Mouse (Mus musculus) midbrain, embryonic 12.5 days (tissue): ENCODE results near the gene Trim69. TPM values are rescaled to one million over a fixed set of nuclear protein-coding genes. Genes with fewer than 3 reads are reported as not detected.
A peak's percentile ranks its signal among the peaks of the same experiment; 100 is the strongest.
"Not testable (repeated sequence)": the region's sequence is repeated elsewhere in the genome, so short reads cannot be mapped to it uniquely, and the experiment has no call there.

Experiments
- ATAC-seq: fragments of 200-750 bp; cut with Nextera tagmentation; 2 replicates; pipeline ENCODE4 v1.8.0; 2017; ENCODE audit warnings: low read depth, moderate TSS enrichment, moderate library complexity; ENCODE audit not compliant: low FRiP score
- H3K27ac ChIP-seq: fragments of 300-500 bp; sonication (generic); replicated peaks from 2 replicates; pipeline ENCODE4 v1.5.1; 2016; ENCODE audit warnings: mild to moderate bottlenecking
- H3K27me3 ChIP-seq: fragments of 300-500 bp; sonication (generic); 2 replicates; pipeline ENCODE4 v1.6.1; 2016; ENCODE audit warnings: mild to moderate bottlenecking
- H3K36me3 ChIP-seq: fragments of 300-500 bp; sonication (generic); 2 replicates; pipeline ENCODE4 v1.6.1; 2016
- H3K4me1 ChIP-seq: fragments of 300-500 bp; sonication (generic); 2 replicates; pipeline ENCODE4 v1.6.1; 2016
- H3K4me2 ChIP-seq: fragments of 300-500 bp; sonication (generic); replicated peaks from 2 replicates; pipeline ENCODE4 v1.6.1; 2016; ENCODE audit warnings: mild to moderate bottlenecking, moderate library complexity
- H3K4me3 ChIP-seq: fragments of 300-500 bp; sonication (generic); 2 replicates; pipeline ENCODE4 v1.5.1; 2016; ENCODE audit warnings: mild to moderate bottlenecking
- H3K9ac ChIP-seq: fragments of 300-500 bp; sonication (generic); replicated peaks from 2 replicates; pipeline ENCODE4 v1.6.1; 2016; ENCODE audit warnings: mild to moderate bottlenecking, moderate library complexity
- H3K9me3 ChIP-seq: fragments of 300-500 bp; sonication (generic); 2 replicates; pipeline ENCODE4 v1.6.1; 2016; ENCODE audit warnings: mild to moderate bottlenecking
- WGBS: fragments of 180-500 bp; shearing (Covaris S2); methylation state at CpG from one replicate; pipeline ENCODE4 v1.1.7; 2016; 5-methylcytosine and 5-hydroxymethylcytosine counted together
- polyA plus RNA-seq: library from polyadenylated mRNA; unstranded; fragments of >200 nt; fragmentation: Nextera tagmentation; extraction: Ambion mirVana; gene quantifications from 2 replicates; pipeline ENCODE4 v1.2.1, GENCODE M21; 2016

The Trim69 gene
- polyA plus RNA-seq, 1 experiment from 2014 or later = not detected

DNA sequence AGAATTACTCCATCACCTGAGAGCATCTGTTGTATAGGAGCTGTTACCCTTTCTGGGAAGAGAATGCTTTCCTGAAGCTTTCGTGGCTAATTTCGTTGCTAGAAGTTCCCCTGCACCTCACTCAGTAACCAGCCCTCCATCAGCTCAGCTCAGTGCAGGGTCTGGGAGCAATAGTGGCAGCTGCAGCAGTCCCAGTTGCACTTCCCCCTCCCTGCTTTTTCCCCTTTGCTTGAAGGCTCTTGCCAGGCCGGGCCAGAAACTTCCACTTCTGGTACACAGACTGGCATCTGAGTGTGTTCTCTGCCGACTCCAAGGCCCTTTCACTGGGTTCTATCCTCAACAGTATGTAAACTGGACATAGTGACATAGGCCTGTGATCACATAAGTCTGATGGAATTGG is 24.6 kb downstream of the Trim69 start:
- Histone ChIP-seq H3K4me2 (no peak overlapping the region), H3K36me3 (no peaks in the 10 kb centered on the region), H3K27me3 (no peaks in the 10 kb centered on the region), H3K4me3 (no peak overlapping the region), H3K9me3 (no peaks in the 10 kb centered on the region), H3K4me1 (no peaks in the 10 kb centered on the region), H3K9ac (no peak overlapping the region), H3K27ac (no peak overlapping the region)
- no peak for ATAC-seq
- WGBS = 83% methylated on average over 4 of the region's 4 CpGs

DNA sequence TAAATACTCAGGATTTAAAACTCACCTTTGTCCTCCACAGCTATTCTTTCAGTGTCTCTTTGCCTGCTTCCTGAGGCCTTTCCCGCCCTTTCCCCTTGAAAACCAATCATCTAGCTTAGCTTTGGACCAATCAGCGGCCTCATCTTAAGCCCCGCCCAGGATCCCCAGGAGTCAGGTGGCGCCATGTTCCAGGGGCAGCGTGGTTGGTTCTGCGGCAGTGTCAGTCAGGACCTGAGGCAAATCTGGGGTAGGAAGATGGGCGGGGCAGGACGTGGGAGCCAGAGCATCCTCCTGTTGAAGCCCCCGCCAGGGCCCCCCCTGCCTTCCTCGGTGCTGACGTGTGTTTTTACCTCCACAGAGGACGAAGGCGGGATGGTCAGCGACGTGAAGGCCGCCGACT is 25.6 kb downstream of the Trim69 start, which contains the start of the genes Patl2 and Terb2:
Patl2 (minus strand) TSS at position 84 of the 400 bp plus-strand sequence.
Terb2 (plus strand) TSS at position 167 of the 400 bp plus-strand sequence.
- no peaks in the 10 kb centered on the region for H3K4me1 ChIP-seq
- H3K27ac ChIP-seq = no peak within 1 kb of the TSS
- H3K9ac ChIP-seq = no peak within 1 kb of the TSS
- H3K36me3 ChIP-seq = no peaks in the 10 kb centered on the region
- no peak within 1 kb of the TSS for H3K4me3 ChIP-seq
- H3K27me3 ChIP-seq = no peaks in the 10 kb centered on the region
- no peak within 1 kb of the TSS for H3K4me2 ChIP-seq
- no peaks in the 10 kb centered on the region for H3K9me3 ChIP-seq
- ATAC-seq = no peak
- 84% methylated on average over 17 of the region's 17 CpGs for WGBS

DNA sequence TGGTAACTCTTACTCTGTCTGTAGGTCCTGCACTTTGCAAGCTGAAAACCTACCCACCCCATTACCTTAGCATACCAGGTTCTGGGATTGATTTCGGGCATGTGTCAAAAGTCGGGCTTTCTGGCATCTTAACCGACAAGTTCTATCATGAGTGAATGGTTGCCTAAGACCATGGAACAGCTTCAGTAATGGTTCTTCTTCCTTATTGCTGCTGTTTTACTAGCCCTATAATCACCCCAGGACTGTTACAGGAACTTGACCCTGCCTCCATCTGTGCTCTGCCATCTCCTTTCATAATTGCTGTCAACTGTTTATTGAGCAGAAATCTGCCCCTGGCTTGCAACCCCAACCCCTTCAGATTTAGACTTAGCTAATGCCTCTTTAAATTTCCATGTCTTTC is 26.3 kb downstream of the Trim69 start:
- Histone ChIP-seq H3K27ac (no peak overlapping the region), H3K4me1 (no peaks in the 10 kb centered on the region), H3K27me3 (no peaks in the 10 kb centered on the region), H3K4me3 (no peak overlapping the region), H3K9ac (no peak overlapping the region), H3K4me2 (no peak overlapping the region), H3K9me3 (no peaks in the 10 kb centered on the region), H3K36me3 (no peaks in the 10 kb centered on the region)
- WGBS = 99% methylated on average over 3 of the region's 3 CpGs
- ATAC-seq = no peak

DNA sequence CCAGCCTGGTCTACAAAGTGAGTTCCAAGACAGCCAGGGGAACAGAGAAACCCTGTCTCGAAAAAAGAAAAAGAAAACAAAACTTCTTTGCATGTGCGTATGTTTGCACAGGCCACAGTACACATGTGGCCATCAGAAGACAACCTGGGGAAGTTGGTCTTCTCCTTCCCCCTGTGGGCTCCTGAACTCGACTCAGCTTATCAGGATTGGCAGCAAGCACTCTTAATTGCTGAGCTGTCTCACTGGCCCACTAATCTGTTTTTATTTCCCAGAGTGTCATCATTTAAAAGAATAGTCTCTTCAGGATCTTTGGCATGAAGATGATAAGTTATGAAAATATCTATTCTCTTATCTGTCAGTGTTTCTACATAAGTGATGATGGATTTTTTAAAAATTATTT is 31.3 kb downstream of the Trim69 start:
- Histone ChIP-seq H3K9ac (no peak overlapping the region), H3K4me3 (no peak overlapping the region), H3K27ac (no peak overlapping the region), H3K27me3 (no peaks in the 10 kb centered on the region), H3K36me3 (no peaks in the 10 kb centered on the region), H3K9me3 (no peaks in the 10 kb centered on the region), H3K4me1 (no peaks in the 10 kb centered on the region), H3K4me2 (no peak overlapping the region)
- 81% methylated on average over 3 of the region's 3 CpGs for WGBS
- ATAC-seq = no peak

DNA sequence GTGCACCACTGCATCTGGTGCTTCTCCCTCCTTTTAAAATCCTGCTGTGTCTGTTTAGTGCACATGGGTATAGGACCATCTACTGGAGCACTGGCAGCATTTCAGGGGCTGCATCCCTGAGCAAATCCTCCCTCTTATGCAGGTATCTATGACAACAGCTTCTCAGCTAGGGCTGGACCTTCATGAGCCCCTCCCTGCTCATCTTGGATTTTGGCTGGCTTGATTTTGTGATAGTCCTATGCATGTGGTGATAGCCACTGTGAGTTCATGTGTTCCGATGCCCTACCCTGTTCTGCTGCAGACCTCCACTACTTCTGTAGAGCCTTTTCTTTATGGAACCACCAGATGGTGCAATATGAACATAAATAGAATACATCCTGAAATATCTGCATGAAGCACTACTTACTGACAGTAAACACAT is 34.0 kb downstream of the Trim69 start:
- Histone ChIP-seq H3K36me3 (no peaks in the 10 kb centered on the region), H3K27ac (no peak overlapping the region), H3K4me3 (no peak overlapping the region), H3K9me3 (no peaks in the 10 kb centered on the region), H3K4me1 (no peaks in the 10 kb centered on the region), H3K27me3 (no peaks in the 10 kb centered on the region), H3K9ac (no peak overlapping the region), H3K4me2 (no peak overlapping the region)
- 61% methylated on average over 1 of the region's 1 CpGs for WGBS
- ATAC-seq = 0 out of 2 replicates have a peak, but pooled peaks have one; percentile 47

DNA sequence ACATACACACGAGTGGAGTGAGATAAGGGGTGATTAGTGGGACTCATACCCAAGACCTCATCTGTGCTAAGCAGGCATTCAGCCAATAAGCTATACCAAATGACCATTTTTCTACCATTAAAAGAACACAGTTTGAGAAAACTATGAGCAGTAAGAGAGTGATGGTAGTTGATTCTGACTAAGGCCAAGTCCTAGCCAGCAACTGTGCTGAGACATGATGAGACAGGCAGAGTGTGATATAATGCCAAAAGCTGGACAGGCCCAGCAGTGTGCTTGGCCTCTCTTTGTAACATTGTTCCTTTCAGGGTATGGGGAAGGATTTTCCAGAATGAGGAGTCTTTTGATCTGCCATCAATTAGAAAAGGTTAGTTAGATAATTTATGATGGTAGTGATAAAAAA is 41.0 kb downstream of the Trim69 start:
- Histone ChIP-seq H3K27me3 (no peaks in the 10 kb centered on the region), H3K36me3 (no peaks in the 10 kb centered on the region), H3K4me2 (no peak overlapping the region), H3K9ac (no peak overlapping the region), H3K4me3 (no peak overlapping the region), H3K9me3 (no peaks in the 10 kb centered on the region), H3K4me1 (no peaks in the 10 kb centered on the region), H3K27ac (no peak overlapping the region)
- 88% methylated on average over 1 of the region's 1 CpGs for WGBS
- ATAC-seq = no peak

DNA sequence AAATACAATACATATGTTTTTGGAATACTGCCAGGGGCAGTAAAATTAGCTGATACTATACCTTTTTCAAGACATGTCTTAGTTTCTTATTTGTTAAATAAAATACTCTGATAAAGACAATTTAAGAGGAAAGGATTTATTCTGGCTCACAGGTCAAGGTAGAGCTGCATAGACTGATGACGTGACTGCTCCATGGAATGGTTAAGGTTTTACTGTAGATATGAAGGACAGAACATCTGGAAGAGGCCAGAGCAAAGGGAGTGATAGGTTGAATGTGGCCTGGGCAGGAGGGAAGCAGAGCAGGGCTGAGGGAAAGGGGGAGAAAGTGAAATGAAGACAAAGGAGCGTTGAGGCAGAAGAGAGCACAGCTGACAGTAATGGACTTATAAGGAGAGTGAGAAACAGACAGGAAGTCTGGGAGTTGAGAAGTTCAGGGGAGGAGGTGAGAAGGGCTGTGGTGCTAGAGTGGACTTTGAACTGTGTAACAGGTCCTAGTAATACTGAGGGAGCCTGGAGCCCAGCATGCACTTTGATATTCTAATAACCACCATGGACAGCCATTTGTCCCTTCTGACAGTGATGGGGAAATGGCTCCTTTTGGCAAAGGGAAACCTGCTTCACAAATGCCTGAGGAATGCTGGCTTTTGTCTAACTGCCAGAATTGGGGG is 46.1 kb downstream of the Trim69 start:
- H3K9ac ChIP-seq = no peak overlapping the region
- no peaks in the 10 kb centered on the region for H3K36me3 ChIP-seq
- no peak for ATAC-seq
- H3K4me2 ChIP-seq = no peak overlapping the region
- H3K27me3 ChIP-seq = no peaks in the 10 kb centered on the region
- peaks cover 5% of the 10 kb centered on the region; the same call in 1 of the 2 replicates for H3K4me1 ChIP-seq
- H3K27ac ChIP-seq = no peak overlapping the region
- WGBS = 84% methylated on average over 2 of the region's 2 CpGs
- no peak overlapping the region for H3K4me3 ChIP-seq
- no peaks in the 10 kb centered on the region for H3K9me3 ChIP-seq

DNA sequence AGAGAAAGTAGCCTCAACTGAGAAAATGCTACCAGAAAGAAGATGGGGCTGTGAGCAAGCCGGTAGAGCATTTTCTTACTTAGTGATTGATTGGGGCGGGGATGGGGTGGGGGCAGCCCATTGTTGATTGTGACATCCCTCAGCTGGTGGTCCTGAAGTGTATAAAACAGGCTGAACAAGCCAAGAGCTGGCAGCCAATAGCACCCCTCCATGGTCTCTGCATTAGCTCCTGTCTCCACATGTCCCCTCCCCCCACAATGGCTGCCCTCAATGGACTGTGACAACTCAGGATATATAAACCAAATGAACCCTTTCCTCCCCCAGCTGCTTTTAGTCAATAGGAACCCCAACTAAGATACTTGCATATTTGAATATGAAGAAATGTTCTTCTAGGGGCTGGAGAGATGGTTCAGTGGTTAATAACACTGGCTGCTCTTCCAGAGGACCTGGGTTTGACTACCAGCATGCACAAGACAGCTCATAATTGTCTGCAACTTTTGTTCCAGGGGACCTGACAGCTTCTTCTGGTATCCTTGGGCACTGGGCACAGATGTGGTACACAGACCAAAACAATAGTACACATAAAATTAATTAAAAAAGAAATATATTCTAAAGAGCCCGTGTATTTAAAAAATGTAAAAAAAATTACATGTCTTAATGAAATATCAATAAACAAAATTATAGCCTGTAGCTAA is 50.2 kb downstream of the Trim69 start:
- Histone ChIP-seq H3K4me1 (peaks cover 5% of the 10 kb centered on the region; the same call in 1 of the 2 replicates), H3K27me3 (no peaks in the 10 kb centered on the region), H3K4me2 (no peak overlapping the region), H3K27ac (no peak overlapping the region), H3K9me3 (no peaks in the 10 kb centered on the region), H3K4me3 (no peak overlapping the region), H3K9ac (no peak overlapping the region), H3K36me3 (no peaks in the 10 kb centered on the region)
- peak; percentile 62; the same call in 1 of the 2 replicates for ATAC-seq
- 50% methylated on average over 3 of the region's 3 CpGs for WGBS

DNA sequence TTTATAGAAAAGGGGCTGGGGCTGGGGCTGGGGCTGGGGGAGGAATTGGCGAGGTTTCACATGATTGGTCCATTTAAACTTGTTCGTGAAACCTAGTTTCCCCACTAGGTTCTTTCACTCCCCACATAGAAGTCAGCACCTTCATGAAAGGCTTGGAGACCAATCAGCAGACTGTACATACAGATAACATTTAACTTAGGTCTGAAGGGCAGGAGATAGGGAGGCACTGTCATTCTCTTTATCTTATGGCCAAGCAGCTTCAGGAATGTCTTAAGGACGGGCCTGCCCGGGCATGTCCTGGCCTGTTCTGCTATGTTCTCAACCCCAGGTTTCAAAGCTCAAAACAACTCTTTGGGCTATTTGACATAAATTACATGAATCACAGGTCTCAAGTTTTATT is 56.6 kb downstream of the Trim69 start:
- H3K4me1 ChIP-seq, H3K9me3 ChIP-seq, H3K4me2 ChIP-seq, H3K36me3 ChIP-seq, H3K4me3 ChIP-seq, H3K9ac ChIP-seq, H3K27me3 ChIP-seq, H3K27ac ChIP-seq, ATAC-seq: not testable (repeated sequence)
- 98% methylated on average over 4 of the region's 4 CpGs for WGBS

DNA sequence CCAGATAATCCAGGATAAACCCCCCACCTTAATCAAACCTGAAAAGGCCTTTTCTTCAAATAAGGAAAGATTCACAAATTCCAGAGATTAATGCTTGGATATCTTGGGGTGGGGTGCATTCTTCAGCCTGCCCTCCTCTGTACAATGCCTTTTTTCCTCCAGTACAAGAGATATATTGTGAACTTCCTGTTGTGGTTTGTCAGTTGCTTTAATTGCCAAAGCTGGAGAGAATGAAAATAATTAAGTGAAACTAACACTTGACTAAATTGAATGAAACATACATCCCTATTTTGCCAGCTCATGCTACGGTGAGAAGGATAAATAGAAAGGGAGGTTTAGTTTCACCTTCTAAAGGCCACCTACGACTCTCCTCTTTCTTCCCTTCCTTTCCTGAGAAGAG is 57.7 kb downstream of the Trim69 start:
- no peaks in the 10 kb centered on the region for H3K36me3 ChIP-seq
- H3K9ac ChIP-seq = no peak overlapping the region
- H3K4me1 ChIP-seq = no peaks in the 10 kb centered on the region
- no peak for ATAC-seq
- WGBS = 87% methylated on average over 2 of the region's 2 CpGs
- H3K27me3 ChIP-seq = no peaks in the 10 kb centered on the region
- no peaks in the 10 kb centered on the region for H3K9me3 ChIP-seq
- no peak overlapping the region for H3K4me3 ChIP-seq
- H3K4me2 ChIP-seq = no peak overlapping the region
- no peak overlapping the region for H3K27ac ChIP-seq

DNA sequence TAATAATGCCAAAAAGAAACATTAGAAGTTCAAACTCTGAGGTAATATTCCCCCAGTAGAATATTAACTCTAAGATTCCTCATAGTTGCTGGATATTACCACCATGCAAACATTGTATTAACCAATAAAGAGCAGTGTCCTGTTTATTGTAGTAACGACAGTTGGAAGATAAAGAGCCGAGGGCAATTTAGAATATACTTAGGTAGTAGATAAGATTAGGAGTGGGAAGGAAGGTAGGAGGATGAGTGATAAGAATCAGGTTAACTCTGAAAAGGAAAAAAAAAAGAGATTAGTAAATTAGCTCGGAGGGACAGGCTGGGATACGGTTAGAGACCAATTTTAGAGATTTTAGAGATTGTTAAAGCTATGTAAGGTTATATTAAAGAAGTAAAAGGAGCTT is 60.9 kb downstream of the Trim69 start:
- Histone ChIP-seq H3K4me1 (no peaks in the 10 kb centered on the region), H3K36me3 (no peaks in the 10 kb centered on the region), H3K27ac (no peak overlapping the region), H3K4me2 (no peak overlapping the region), H3K27me3 (no peaks in the 10 kb centered on the region), H3K9ac (no peak overlapping the region), H3K4me3 (no peak overlapping the region), H3K9me3 (no peaks in the 10 kb centered on the region)
- 89% methylated on average over 4 of the region's 4 CpGs for WGBS
- ATAC-seq = no peak

DNA sequence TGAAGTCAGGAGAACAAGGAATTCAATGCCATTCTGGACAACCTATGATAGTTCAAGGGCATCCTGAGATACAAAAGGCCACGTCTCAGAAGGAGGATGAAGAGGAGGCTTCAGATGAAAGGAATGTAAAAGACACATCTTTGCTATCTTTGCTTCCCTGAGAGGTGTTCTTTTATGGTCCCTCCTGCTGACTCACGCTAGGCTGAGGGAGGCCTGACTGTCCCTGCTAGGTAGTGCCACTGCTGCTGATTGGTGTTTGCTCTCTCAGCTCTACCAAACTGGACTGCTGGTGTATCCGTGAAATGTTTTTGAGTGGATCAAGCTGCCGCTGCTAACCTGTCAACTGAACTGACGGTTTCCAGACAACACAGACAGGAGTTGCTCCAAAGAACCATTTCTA is 61.3 kb downstream of the Trim69 start:
- Histone ChIP-seq H3K4me2 (no peak overlapping the region), H3K27ac (no peak overlapping the region), H3K4me1 (no peaks in the 10 kb centered on the region), H3K36me3 (no peaks in the 10 kb centered on the region), H3K9ac (no peak overlapping the region), H3K27me3 (no peaks in the 10 kb centered on the region), H3K4me3 (no peak overlapping the region), H3K9me3 (no peaks in the 10 kb centered on the region)
- WGBS = 70% methylated on average over 5 of the region's 5 CpGs
- ATAC-seq = no peak
